Mouse (Mus musculus): Measurements from ENCODE around the gene Nppb.

DNA sequence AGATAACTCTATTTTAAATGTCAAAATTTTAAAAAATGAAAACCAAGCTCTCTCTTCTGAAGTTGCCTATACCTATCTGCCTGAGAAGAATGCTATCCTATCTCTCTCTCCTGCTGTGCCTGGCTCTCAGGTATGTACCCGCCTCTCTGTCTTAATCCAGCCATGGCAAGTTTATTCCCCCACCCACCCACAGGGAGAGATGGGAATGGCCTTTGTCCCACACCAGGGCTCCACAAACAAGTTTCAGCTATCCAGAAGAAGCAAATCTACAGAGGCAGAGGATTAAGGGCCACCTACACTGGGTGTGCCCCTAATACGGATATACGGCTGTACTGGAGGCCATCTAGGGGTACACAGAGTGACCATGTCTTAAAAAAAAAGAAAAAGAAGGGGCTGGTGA, 49.9 kb downstream of the Nppb start:
- TF ChIP-seq MAZ (IDR thresholded peaks at IDR 0.05; ENCODE audit: low read depth, low read length) (no peak), USF1 (IDR thresholded peaks at IDR 0.05; ENCODE audit: low read depth, low read length) (no peak), RAD21 (IDR thresholded peaks at IDR 0.05; ENCODE audit: low read depth, low read length) (no peak), EP300 (IDR thresholded peaks at IDR 0.05; ENCODE audit: low read depth in 1 of 2, low read length in 2 of 2) (no peak)
